ENCODE assay signal across 10 mouse cellular contexts in genomic region chr15:101194951-101195823, GRCm38 (mm10). TPM values are rescaled to one million over a fixed set of nuclear protein-coding genes. Genes with fewer than 3 reads are reported as not detected.
A peak's percentile ranks its signal among the peaks of the same experiment; 100 is the strongest.
DNase-seq lines count a peak whose midpoint lies in the region; ATAC-seq and TF ChIP-seq lines count a peak whose summit lies in the region.
"Had no signal": no experiment of that assay in that cellular context is flagged by ENCODE, and none has a peak within 500 bp of the region (broad histone marks: within the 10 kb centered on the region; RNA-seq: fewer than 3 reads in every experiment).

No protein-coding gene starts in this region.

- no peaks in the 10 kb centered on the region for H3K9me3 ChIP-seq in MEL (replicated peaks; ENCODE audit: insufficient read depth, low read length)
- H3K9me3 ChIP-seq in liver, embryonic 15.5 days (replicated peaks) = no peaks in the 10 kb centered on the region
- H3K9me3 ChIP-seq: neural tube, embryonic 12.5 days had no signal

- peaks cover 0 to 28% of the 10 kb centered on the region in 2 experiments; a peak in 2 of 4 replicates for H3K36me3 ChIP-seq in MEL (ENCODE audit: control insufficient read depth in 1 of 2, insufficient read depth in 2 of 2, low read length in 2 of 2)
- H3K36me3 ChIP-seq in liver, embryonic 15.5 days (replicated peaks) = peaks cover 19% of the 10 kb centered on the region

- no peak; a peak in 1 of 4 replicates for TF ChIP-seq POLR2A in MEL (IDR thresholded peaks at IDR 0.05; ENCODE audit: control insufficient read depth in 1 of 2, insufficient read depth in 1 of 2, low read depth in 1 of 2, low read length in 2 of 2, poor library complexity in 1 of 2)

- H3K9ac ChIP-seq in MEL (ENCODE audit: control insufficient read depth, low read depth, low read length, poor library complexity, severe bottlenecking) = no peak overlapping the region
- no peak overlapping the region for H3K9ac ChIP-seq in liver, embryonic 15.5 days
- H3K9ac ChIP-seq: neural tube, embryonic 12.5 days had no signal

- TF ChIP-seq EP300 in MEL (IDR thresholded peaks at IDR 0.05; ENCODE audit: low read depth in 1 of 2, low read length in 2 of 2) = no peak

- ATAC-seq in liver, embryonic 15.5 days (ENCODE audit: insufficient read depth) = peak; percentile 37; the same call in 1 of the 2 replicates

- 59% methylated on average over 16 of the region's 16 CpGs for WGBS in liver, embryonic 15.5 days (ENCODE audit: insufficient replicate concordance)

- no peak overlapping the region for H3K4me2 ChIP-seq in liver, embryonic 15.5 days
- H3K4me2 ChIP-seq: neural tube, embryonic 12.5 days had no signal

- no peaks in the 10 kb centered on the region for H3K27me3 ChIP-seq in MEL (ENCODE audit: control insufficient read depth in 1 of 2, insufficient read depth in 2 of 2, low read length in 2 of 2)
- no peaks in the 10 kb centered on the region for H3K27me3 ChIP-seq in liver, embryonic 15.5 days
- H3K27me3 ChIP-seq: neural tube, embryonic 12.5 days had no signal

- DNase-seq in 416B (ENCODE audit: low read depth) = peak; percentile 90
- DNase-seq in MEL (ENCODE audit: low read depth, low spot score) = peak; percentile 89
- peak; percentile 89 to 95 for DNase-seq in kidney, adult 8-10 months
- no peak for DNase-seq in adrenal gland, postnatal 25 days
- DNase-seq in gastrocnemius, postnatal 25 days = no peak
- DNase-seq in natural killer cell, adult 2 months (ENCODE audit: low spot score in 2 of 2) = no peak
- DNase-seq: lung, postnatal 36 days had no signal

- TF ChIP-seq CTCF in MEL (IDR thresholded peaks at IDR 0.05 in 2 of 3, conservative IDR thresholded peaks at IDR 0.05 in 1 of 3; ENCODE audit: control insufficient read depth in 1 of 3, insufficient read depth in 1 of 3, low read depth in 2 of 3, low read length in 3 of 3, poor library complexity in 1 of 3, severe bottlenecking in 1 of 3) = no peak

- H3K79me2 ChIP-seq in MEL (ENCODE audit: control insufficient read depth, insufficient read depth, low read length, poor library complexity) = 0 out of 2 replicates have a peak, but pooled peaks cover 1% of the 10 kb centered on the region

- H3K27ac ChIP-seq in MEL (ENCODE audit: control insufficient read depth, low read depth, low read length) = peak overlapping the region; percentile 18; the same call in 1 of the 2 replicates
- peak overlapping the region; percentile 33; the same call in 1 of the 2 replicates for H3K27ac ChIP-seq in liver, embryonic 15.5 days (replicated peaks)
- H3K27ac ChIP-seq: hindbrain, embryonic 10.5 days; neural tube, embryonic 12.5 days had no signal

- TF ChIP-seq RAD21 in MEL (IDR thresholded peaks at IDR 0.05; ENCODE audit: low read depth, low read length) = no peak

- H3K4me3 ChIP-seq in MEL (ENCODE audit: control insufficient read depth in 1 of 2, insufficient read depth in 1 of 2, low read depth in 2 of 2, low read length in 2 of 2) = no peak overlapping the region
- H3K4me3 ChIP-seq in liver, embryonic 15.5 days (replicated peaks) = no peak overlapping the region
- H3K4me3 ChIP-seq: hindbrain, embryonic 10.5 days; neural tube, embryonic 12.5 days had no signal

- H3K4me1 ChIP-seq in MEL (ENCODE audit: control insufficient read depth in 1 of 2, insufficient read depth in 2 of 2, low read length in 2 of 2) = peaks cover 13 to 36% of the 10 kb centered on the region in 2 experiments
- H3K4me1 ChIP-seq in liver, embryonic 15.5 days (replicated peaks) = peaks cover 63% of the 10 kb centered on the region

TF ChIP-seq in MEL, 35 proteins besides CTCF, POLR2A, EP300 and RAD21:
- no peak for TF ChIP-seq ZC3H11A (IDR thresholded peaks at IDR 0.05; ENCODE audit: low read depth, low read length)
- no peak for TF ChIP-seq TCF12 (IDR thresholded peaks at IDR 0.05; ENCODE audit: low read depth, low read length)
- TF ChIP-seq POLR2AphosphoS2 (IDR thresholded peaks at IDR 0.05; ENCODE audit: low read length) = no peak
- 0 out of 2 replicates have a peak, but pooled peaks have one; percentile 42 for TF ChIP-seq GATA1 (IDR thresholded peaks at IDR 0.05; ENCODE audit: low read depth, low read length)
- TF ChIP-seq CHD2 (IDR thresholded peaks at IDR 0.05; ENCODE audit: low read length) = no peak
- TF ChIP-seq MAFK (IDR thresholded peaks at IDR 0.05; ENCODE audit: borderline replicate concordance, low read depth, low read length) = no peak
- no peak for TF ChIP-seq USF2 (IDR thresholded peaks at IDR 0.05; ENCODE audit: borderline replicate concordance in 1 of 2, insufficient read depth in 1 of 2, low read depth in 1 of 2, low read length in 2 of 2)
- no peak for TF ChIP-seq MYC (IDR thresholded peaks at IDR 0.05; ENCODE audit: low read depth, low read length)
- TF ChIP-seq ETS1 (IDR thresholded peaks at IDR 0.05; ENCODE audit: low read depth, low read length) = 0 out of 2 replicates have a peak, but pooled peaks have one; percentile 9
- TF ChIP-seq NRF1 (IDR thresholded peaks at IDR 0.05; ENCODE audit: insufficient read depth, low read depth, low read length, poor library complexity, severe bottlenecking) = no peak
- peak; percentile 87 for TF ChIP-seq ZKSCAN1 (IDR thresholded peaks at IDR 0.05; ENCODE audit: low read depth, low read length)
- TF ChIP-seq MYB (IDR thresholded peaks at IDR 0.05; ENCODE audit: low read depth, low read length) = no peak
- no peak for TF ChIP-seq GABPA (IDR thresholded peaks at IDR 0.05; ENCODE audit: low read depth, low read length)
- TF ChIP-seq CHD1 (IDR thresholded peaks at IDR 0.05; ENCODE audit: low read depth, low read length) = no peak
- TF ChIP-seq NELFE (IDR thresholded peaks at IDR 0.05; ENCODE audit: low read depth, low read length) = no peak
- no peak for TF ChIP-seq USF1 (IDR thresholded peaks at IDR 0.05; ENCODE audit: low read depth, low read length)
- TF ChIP-seq UBTF (IDR thresholded peaks at IDR 0.05; ENCODE audit: borderline replicate concordance, insufficient read depth, low read depth, low read length) = no peak
- TF ChIP-seq MXI1 (IDR thresholded peaks at IDR 0.05; ENCODE audit: low read depth, low read length) = no peak
- TF ChIP-seq SMC3 (IDR thresholded peaks at IDR 0.05; ENCODE audit: low read depth, low read length) = no peak
- no peak for TF ChIP-seq HCFC1 (IDR thresholded peaks at IDR 0.05; ENCODE audit: low read depth, low read length)
- TF ChIP-seq RCOR1 (IDR thresholded peaks at IDR 0.05; ENCODE audit: low read depth, low read length) = no peak
- peak; percentile 66 for TF ChIP-seq ELF1 (IDR thresholded peaks at IDR 0.05; ENCODE audit: low read depth, low read length)
- TF ChIP-seq MEF2A (IDR thresholded peaks at IDR 0.05; ENCODE audit: extremely low read depth, insufficient replicate concordance, low read depth, low read length, poor library complexity, severe bottlenecking) = no peak
- no peak for TF ChIP-seq POLR2AphosphoS5 (IDR thresholded peaks at IDR 0.05; ENCODE audit: borderline replicate concordance, low read depth, low read length)
- TF ChIP-seq KAT2A (conservative IDR thresholded peaks at IDR 0.05; ENCODE audit: low read depth, low read length) = no peak
- TF ChIP-seq BHLHE40 (IDR thresholded peaks at IDR 0.05; ENCODE audit: borderline replicate concordance, low read depth, low read length) = no peak
- TF ChIP-seq MAZ (IDR thresholded peaks at IDR 0.05; ENCODE audit: low read depth, low read length) = no peak
- no peak for TF ChIP-seq E2F4 (IDR thresholded peaks at IDR 0.05; ENCODE audit: borderline replicate concordance, low read depth, low read length)
- TF ChIP-seq TBP (IDR thresholded peaks at IDR 0.05; ENCODE audit: low read depth, low read length) = peak; percentile 74
- no peak for TF ChIP-seq ZMIZ1 (IDR thresholded peaks at IDR 0.05; ENCODE audit: low read depth, low read length)
- TF ChIP-seq TAL1 (IDR thresholded peaks at IDR 0.05; ENCODE audit: low read length) = peak; percentile 34; the same call in 1 of the 2 replicates
- no peak for TF ChIP-seq JUND (IDR thresholded peaks at IDR 0.05; ENCODE audit: low read depth, low read length)
- no peak for TF ChIP-seq MAX (IDR thresholded peaks at IDR 0.05; ENCODE audit: low read length)
- TF ChIP-seq SIN3A (IDR thresholded peaks at IDR 0.05; ENCODE audit: low read length) = 0 out of 2 replicates have a peak, but pooled peaks have one; percentile 18
- TF ChIP-seq ZNF384 (IDR thresholded peaks at IDR 0.05; ENCODE audit: low read depth, low read length) = no peak

RNA-seq across cellular contexts. Expression of gene Acvr1b, which starts 21.3 kb away (rescaled TPM):
- 9.7 and 10.4 TPM in 2 replicates for total RNA-seq in MEL (2012; rRNA removed)
- 10 to 100 TPM in 1 of 2 experiments, not detected in 1; 13.2 TPM for polyA plus RNA-seq in MEL (2012; ENCODE audit: insufficient read depth in 1 of 2, insufficient read length in 2 of 2, low read depth in 1 of 2, low replicate concordance in 2 of 2, missing spikeins in 1 of 2)
- 1.6 and 2.0 TPM in 2 replicates for polyA plus RNA-seq in liver, embryonic 15.5 days (2015; fragmentation: Nextera tagmentation; extraction: Ambion mirVana)
- 9.0 and 11.2 TPM in 2 replicates for total RNA-seq in adrenal gland, postnatal 25 days (2021)
- total RNA-seq in gastrocnemius, postnatal 25 days (2021) = 10 to 100 TPM; 23.0 to 34.4 TPM

RNA-seq across cellular contexts. Expression of gene Grasp, which starts 28.8 kb away (rescaled TPM):
- total RNA-seq in MEL (2012; rRNA removed) = 3.7 and 4.1 TPM in 2 replicates
- polyA plus RNA-seq in MEL (2012; ENCODE audit: insufficient read depth in 1 of 2, insufficient read length in 2 of 2, low read depth in 1 of 2, low replicate concordance in 2 of 2, missing spikeins in 1 of 2) = 1 to 10 TPM in 1 of 2 experiments, not detected in 1; 6.3 TPM
- polyA plus RNA-seq in liver, embryonic 15.5 days (2015; fragmentation: Nextera tagmentation; extraction: Ambion mirVana) = 0.37 and 0.46 TPM in 2 replicates
- total RNA-seq in adrenal gland, postnatal 25 days (2021) = 9.8 and 16.3 TPM in 2 replicates
- 1 to 10 TPM; 4.3 to 5.7 TPM for total RNA-seq in gastrocnemius, postnatal 25 days (2021)

RNA-seq across cellular contexts. Expression of gene Nr4a1, which starts 58.9 kb away (rescaled TPM):
- 1.7 and 2.0 TPM in 2 replicates for total RNA-seq in MEL (2012; rRNA removed)
- polyA plus RNA-seq in MEL (2012; ENCODE audit: insufficient read depth in 1 of 2, insufficient read length in 2 of 2, low read depth in 1 of 2, low replicate concordance in 2 of 2, missing spikeins in 1 of 2) = 10 to 100 TPM in 1 of 2 experiments, not detected in 1; 12.8 TPM
- polyA plus RNA-seq in liver, embryonic 15.5 days (2015; fragmentation: Nextera tagmentation; extraction: Ambion mirVana) = 0.68 and 0.83 TPM in 2 replicates
- 98.7 and 131 TPM in 2 replicates for total RNA-seq in adrenal gland, postnatal 25 days (2021)
- total RNA-seq in gastrocnemius, postnatal 25 days (2021) = 10 to 100 TPM; 52.2 to 90.7 TPM

Comparison
In these comparisons a context has a peak if more than half of its experiments do, and no peak if none do; other contexts are left out.
1. DNase-seq: peak in 416B (single experiment), MEL (single experiment) and kidney, adult 8-10 months (2 of 2); none in adrenal gland, postnatal 25 days (single experiment), gastrocnemius, postnatal 25 days (single experiment) and natural killer cell, adult 2 months (0 of 2).
2. RNA of gene Nr4a1, which starts 58.9 kb away (total RNA-seq): 98.7 to 131 TPM in adrenal gland, postnatal 25 days and 52.2 to 90.7 TPM in gastrocnemius, postnatal 25 days; 1.7 to 2.0 TPM in MEL; every median in the first group is over 10 times any median in the second.